Mouse (Mus musculus) stomach, postnatal 0 days (tissue): ENCODE results near the gene Foxn1.

Source experiments
- CTCF ChIP-seq: IDR thresholded peaks from 2 replicates; pipeline ENCODE4 v1.5.1; 2016; ENCODE audit warnings: antibody characterized with exemption, low read depth, mild to moderate bottlenecking, moderate library complexity
- EP300 ChIP-seq: optimal IDR thresholded peaks from 2 replicates; pipeline ENCODE3; 2016; ENCODE audit warnings: antibody characterized with exemption

DNA sequence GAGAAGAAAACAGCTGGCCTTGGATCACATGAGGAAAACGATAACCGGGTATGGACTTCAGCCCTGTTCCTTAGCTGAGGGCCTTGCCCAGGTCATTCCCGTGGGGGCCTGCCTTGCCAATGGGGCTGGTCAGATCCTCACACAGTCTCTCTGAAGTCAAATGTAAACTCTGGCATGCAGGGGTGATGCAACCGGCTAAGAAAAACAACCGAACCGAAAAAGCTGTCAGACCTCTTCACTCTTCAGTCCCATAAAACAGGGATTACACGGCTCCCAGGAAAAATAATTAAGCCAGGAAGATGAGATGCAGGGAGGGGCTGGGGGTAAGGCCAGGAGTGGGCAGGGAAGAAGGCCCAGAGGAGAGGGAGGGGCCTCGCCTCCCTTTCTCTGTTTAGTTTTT, 22.3 kb downstream of the Foxn1 start:
- TF ChIP-seq CTCF: no peak
- TF ChIP-seq EP300: no peak
